Mouse (Mus musculus) urinary bladder, postnatal 25 days (tissue): ENCODE measurements around the gene Hdhd5.

Experiments used
- DNase-seq: peaks from one replicate; pipeline ENCODE4 v3.0.0; 2022; ENCODE audit warnings: low spot score

Hdhd5 gene

DNA sequence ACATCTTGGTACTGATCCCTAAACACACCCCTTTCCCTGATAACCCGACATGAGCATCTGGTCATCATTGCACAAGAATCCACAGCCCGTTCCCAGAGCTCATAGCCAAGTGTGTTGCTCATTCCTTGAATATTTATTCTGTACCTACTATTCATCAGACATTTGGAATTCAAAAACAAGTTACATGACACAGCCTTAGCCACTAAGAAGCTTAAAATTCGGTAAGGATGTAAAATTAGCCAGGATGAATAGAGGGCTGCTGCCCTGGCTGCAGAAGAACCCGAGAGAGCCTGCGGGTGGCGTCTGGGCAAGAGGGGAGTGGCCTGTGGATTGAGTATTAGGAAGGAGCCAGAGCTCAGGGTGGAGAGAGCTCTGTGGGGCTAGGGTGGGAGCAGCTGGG lies 48.4 kb downstream of the Hdhd5 start:
- no peak for DNase-seq

DNA sequence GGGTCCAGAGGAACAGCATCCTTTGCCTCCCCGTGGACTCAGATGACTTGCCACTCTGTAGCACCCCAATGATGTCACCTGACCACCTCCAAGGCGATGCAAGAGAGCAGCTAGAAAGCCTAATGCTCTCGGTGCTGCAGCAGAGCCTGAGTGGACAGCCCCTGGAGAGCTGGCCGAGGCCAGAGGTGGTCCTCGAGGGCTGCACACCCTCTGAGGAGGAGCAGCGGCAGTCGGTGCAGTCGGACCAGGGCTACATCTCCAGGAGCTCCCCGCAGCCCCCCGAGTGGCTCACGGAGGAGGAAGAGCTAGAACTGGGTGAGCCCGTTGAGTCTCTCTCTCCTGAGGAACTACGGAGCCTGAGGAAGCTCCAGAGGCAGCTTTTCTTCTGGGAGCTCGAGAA lies 49.1 kb downstream of the Hdhd5 start:
- no peak for DNase-seq

DNA sequence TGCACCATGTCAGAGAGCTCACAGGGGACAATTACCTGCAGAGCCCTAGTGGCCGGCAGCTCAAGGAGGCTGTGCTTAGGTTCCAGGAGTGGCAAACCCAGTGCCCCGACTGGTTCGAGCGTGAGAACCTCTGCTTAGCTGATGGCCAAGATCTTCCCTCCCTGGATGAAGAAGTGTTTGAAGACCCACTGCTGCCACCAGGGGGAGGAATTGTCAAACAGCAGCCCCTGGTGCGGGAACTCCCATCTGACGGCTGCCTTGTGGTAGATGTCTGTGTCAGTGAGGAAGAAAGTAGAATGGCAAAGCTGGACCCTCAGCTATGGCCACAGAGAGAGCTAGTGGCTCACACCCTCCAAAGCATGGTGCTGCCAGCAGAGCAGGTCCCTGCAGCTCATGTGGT lies 49.6 kb downstream of the Hdhd5 start:
- DNase-seq: no peak

DNA sequence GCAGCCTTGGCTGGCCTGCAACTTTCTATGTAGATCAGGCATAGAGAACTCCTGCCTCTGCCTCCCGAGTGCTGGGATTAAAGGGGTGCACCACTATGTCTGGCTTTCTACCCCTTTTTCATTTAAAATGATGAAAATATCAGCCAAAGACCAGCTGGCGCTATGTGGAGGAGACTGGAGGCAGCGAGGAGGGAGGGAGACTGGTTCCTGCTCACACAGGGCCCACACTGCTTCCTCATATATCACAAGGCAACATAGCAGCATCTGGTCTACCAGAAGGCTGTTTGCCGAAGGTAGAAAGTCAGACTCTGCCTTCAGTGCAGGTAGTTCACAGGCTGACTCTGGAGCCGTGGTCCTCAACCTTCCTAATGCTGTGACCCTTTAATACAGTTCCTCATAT lies 50.8 kb downstream of the Hdhd5 start:
- DNase-seq: no peak

DNA sequence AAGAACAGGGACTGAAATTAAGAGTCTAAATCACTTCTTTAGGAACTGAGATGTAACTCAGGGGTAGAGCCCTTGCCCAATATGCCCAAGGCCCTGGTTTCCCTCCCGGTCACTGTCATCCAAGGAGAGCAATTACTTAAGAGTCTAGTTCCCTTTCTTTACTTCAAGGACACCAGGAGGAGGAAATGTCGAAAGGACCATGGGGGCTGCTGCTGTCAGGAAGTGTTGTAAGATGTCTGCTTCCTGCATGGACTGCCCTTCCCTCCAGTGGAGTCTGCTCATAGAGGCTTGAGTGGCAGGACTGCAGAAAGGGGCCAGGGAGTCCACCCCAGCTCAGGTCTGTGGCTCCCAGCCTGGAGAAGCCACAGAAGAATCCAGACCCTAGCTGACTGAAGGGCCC lies 51.8 kb downstream of the Hdhd5 start:
- no peak for DNase-seq

DNA sequence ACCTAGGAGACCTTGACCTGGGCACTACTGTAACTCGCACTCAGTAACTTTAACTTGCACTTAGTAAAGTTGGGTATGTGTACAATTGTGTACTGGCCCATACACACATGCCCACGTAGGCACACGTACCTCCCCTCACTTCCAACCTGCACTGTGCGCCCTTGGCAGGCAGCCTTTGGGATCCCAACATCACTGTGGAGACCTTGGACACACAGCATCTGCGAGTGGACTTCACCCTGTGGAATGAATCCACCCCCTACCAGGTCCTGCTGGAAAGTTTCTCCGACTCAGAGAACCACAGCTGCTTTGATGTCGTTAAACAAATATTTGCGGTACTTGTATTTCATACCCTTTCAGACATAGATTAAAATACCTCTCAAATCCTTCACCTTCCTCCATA lies 55.8 kb downstream of the Hdhd5 start:
- no peak for DNase-seq

DNA sequence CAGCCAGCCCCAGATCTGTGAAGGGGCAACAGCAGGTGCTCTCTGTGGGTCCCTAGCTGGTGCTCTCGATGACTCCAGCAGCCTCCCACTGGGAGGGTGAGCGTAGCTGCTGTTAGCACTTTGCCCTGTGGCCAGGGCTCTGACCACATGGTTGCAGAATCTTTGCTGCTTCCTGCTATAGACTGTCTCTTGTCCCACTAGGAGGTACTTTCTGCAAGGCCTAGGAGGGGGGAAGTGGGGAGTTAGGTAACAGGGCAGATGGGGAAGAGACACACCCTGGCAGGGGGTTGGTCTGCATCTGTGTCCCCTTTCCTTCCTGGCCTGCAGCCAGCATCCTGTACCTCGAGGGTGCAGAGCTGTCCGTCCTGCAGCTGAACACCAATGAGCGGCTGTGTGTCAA lies 57.7 kb downstream of the Hdhd5 start:
- no peak for DNase-seq

DNA sequence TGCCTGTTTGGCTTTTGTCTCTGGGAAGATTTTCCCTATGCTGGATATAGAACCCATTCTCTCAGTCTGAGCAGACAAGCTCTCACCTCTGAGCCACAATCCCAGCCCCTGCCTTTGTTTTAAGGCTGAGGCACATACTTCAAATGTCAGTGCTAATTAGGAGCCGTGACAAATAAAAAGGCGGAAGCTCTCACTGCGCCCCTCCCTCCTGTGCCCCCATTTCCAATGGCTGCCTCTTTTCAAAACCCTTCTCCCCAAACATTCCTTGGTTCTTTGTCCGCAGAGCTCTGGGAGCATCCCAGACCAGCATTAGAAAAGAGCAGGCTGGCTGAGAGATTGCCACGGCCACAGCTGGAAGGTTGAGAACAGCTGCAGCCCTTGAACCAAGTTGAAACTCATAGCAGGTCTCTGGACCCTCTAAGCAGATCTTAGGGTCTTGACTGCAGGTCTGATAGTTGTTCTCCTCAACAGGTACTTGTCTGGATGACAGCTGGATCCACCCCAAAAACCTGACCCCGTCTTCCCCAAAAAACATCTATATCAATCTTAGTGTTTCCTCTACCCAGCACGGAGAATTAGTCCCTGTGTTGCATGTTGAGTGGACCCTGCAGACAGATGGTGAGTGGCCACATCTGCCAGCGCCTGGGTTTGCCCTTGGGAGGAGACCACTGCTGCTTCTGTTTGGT lies 58.5 kb downstream of the Hdhd5 start:
- DNase-seq: no peak

DNA sequence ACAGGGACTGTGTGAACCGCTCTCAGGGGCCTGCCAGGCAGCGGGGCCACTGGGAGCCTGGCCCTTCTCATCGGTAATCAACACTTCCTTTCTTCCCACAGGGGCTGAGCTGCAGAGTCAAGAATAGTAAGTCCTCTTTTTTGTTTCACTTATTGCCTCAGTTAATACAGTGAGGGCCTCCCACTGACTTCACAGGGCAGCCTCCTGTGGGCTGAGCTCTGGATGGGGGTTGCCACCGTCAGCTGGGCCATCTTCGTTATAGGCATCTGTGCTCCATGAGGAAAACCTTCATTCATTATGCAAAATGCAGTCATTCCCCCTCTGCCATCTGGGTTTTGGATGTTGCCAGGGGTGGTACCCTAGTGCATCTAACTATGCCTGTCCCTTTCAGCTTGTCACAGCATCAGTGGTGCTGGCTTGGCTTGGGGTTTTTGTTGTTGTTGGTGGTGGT lies 59.1 kb downstream of the Hdhd5 start:
- DNase-seq: no peak

DNA sequence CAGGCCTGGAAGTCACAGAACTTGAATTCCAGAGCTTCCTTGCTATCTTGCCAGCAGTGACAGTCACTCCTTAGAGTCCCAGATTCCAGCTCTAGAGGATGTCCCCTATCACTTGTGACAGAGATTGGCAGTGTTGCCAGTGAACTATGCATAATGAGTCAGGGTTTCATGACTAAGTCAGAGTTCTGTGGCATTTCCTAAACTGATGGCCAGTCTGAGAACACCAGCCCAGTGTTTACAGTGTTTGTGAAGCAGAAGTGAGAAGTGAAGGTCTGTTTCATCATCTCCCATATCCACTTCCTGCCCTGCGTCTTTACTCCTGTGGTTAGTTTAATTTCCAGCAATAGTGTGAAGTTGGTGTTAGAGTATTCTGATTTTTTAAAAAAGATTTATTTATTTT lies 60.5 kb downstream of the Hdhd5 start:
- DNase-seq: no peak

DNA sequence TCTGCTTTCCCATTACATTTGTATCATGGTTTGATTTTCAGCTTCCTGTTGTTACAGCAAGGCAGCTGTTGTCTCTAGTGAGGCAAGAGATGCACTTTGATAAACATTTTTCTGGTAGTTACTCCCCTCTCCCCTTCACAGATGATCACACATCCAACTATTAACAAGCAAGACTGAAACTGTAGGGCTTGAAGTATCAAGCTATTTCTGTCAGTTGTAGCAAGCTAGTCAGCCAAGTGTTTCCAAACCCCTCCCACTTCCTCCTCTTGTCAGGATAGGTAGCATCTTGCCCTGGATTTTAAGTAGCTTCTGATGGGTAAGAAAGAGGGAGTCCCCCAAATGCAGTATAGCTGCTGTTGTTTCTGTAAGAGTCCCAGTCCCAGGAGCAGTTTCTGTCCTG lies 61.3 kb downstream of the Hdhd5 start:
- no peak for DNase-seq

DNA sequence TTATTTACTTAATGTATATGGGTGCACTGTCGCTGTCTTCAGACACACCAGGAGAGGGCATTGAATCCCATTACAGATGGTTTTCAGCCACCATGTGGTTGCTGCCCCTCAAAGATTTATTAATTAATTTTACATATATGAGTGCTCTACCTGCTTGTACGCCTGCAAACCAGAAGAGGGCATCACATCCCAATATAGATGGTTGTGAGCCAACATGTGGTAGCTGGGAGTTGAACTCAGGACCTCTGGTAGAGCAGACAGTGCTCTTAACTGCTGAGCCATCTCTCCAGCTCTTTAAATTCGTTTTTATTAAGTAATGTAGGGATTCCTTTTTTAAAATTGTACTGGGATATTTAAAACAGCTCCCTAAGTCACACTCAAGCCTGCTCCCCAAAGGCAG lies 61.9 kb downstream of the Hdhd5 start:
- DNase-seq: no peak

DNA sequence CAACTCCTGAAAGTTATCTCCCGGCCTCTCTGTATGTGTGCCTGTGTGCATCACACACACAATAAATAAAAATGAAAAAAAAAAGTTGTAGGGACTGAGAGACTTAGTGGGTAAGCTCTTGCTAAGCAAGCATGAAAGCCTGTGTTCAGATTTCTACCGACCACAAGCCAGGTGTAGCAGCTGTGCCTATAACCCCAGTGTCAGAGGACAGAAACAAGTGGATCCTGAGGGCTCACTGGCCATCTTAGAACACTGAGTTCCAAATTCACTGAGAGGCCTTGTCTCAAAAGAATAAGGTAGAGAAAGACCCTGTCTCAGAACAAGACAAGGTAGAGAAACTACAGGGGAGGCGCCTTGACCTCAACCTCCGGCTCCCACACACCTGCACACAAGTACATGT lies 62.9 kb downstream of the Hdhd5 start:
- DNase-seq: no peak

DNA sequence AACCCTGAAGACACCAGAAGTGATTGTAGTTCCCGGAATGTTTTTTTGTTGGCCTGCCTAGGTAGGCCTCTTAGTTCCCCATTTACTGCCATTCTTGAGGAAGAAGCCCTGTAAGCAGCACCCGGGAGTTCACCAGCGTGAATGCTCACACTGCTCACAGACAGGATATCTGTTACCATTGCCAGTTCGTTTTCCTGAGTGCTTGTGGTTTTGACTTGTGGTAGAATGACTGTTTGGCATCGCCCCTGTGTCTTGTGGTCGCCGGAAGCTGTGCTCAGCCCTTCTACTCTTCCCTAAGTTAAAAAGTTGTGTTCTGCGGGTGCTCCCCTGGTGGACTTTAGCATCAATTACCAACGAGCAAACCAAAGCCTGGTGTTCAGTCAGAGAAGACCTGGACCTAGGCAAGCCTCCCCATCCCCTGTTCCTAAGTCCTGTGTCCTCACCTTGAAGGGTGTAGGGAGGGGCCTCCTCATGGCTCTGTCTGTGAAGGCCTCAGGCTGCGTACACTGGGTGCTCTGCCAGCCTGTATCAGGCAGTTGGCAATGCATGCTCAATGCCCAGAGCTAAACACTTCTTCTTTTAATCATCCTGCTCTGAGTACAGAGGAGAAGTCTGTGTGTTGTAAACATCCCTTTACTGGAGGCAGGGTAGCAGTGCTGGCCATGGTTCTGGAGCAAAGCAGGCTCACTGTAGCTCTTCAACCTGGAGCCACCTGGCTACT lies 64.3 kb downstream of the Hdhd5 start:
- no peak for DNase-seq

DNA sequence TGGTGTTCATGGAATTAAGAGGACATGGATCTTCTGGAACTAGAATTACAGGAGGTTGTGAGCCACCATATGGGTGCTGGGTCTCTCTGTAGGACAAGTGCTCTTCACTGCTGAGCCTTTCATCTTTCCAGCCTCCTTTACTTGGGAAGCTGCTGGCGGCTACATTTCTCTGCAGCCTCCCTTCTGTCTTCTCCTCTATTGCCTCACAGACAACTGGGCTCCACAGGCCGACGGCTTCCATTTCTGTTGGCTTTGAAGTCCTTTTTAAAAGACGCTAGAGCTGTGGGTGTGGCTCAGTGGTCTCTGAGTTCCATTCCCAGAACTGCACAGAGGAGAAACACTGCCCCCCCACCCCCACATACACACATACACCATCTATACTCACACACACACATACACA lies 65.7 kb downstream of the Hdhd5 start:
- DNase-seq: no peak

DNA sequence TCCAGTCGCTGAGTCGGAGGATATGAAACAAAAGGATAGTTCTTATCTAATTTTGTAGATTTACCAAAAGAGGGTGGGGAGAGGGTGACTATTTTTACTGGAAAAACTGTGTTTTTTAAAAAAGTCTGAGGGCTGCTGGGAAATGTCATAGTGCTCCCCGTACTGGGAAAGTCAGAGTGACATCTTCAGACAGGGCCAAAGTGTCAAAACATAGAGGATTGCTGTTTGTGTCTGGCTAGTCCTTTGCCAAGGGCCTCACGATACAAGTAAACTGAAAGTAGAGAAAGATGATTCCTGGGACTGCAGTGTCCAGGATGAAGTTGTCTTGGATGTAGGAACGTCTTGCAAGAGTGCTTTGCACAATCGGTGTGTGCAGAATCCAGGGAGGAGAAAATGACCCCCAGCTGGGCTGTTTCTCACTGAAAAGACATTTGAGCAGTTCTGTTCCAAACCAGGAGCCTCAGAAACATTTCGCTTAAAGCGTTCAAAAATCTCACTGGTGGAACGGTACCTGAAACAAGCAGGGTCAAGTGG lies 66.6 kb downstream of the Hdhd5 start:
- DNase-seq: no peak

DNA sequence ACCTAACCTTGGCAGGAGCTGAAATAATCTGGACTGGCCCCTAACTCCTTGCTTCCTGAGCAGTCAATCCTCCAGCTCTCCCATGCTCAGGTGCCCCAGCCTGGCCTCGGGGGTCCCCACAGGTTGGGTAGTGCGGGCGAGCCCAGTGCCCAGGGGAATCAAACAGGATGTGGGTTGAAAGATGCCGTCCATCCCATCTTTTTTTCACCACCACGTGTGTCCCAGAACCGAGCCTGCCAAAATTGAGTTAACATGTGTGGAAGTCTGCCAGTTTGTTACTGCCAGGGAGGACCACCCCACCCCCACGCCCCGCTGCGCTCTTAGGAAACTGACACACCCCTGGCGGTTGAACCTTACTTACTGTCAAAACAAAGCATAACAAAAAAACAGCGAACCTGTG lies 67.2 kb downstream of the Hdhd5 start:
- peak; percentile 23 for DNase-seq

DNA sequence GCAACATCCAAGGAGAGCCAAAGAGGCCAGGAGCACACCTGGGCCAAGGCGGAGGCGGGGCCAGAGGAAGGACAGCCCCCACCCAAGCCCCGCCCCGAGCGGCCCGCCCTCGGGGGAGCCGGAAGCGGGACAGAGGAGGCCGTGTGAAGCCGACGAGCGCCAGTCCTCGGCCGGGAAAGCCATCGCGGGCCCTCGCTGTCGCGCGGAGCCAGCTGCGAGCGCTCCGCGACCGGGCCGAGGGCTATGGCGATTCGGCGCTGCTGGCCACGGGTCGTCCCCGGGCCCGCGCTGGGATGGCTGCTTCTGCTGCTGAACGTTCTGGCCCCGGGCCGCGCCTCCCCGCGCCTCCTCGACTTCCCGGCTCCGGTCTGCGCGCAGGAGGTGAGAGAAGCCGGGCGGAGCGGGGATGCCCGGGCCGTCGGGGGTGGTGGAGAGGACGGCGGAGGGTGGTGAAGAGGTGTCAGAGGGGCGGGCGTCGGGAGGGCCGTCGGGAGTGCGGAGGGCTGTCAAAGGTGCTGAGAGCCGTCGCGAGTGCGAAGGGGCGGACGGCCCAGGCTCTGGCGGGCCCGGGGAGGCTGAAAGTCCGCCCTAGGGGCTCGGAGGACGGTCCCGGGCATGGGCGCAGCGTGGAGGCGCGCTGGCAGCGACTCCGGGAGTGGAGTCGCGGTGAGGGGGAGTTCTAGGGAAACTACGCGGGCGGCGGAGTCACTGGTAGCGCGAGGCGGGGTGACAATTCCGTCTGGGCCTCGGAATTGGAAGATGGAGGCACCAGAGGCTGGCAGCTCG lies 67.8 kb downstream of the Hdhd5 start, which contains the start of gene Il17ra:
Gene Il17ra, plus strand, starts transcription at position 162 of the 786 bp plus-strand sequence.
- DNase-seq: peak; percentile 81

DNA sequence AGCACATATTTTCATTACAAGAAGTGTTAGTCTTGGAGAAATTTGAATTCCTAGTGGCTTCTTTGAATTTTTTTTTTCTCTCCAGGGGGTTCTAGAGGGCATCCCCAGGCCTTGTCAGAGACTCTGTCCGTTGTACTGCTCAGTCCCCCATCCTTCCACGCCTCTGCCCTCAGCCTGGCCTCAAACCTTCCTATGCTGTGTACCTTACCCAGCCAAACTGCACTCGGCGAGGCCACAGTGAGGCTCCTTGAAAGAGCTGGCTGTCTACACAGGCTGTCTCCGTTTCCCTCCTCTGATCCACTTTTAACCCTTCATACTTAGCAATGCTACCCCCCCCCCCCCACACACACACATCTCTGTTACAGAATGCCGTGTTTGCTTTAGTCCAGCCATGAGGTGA lies 68.9 kb downstream of the Hdhd5 start:
- no peak for DNase-seq

DNA sequence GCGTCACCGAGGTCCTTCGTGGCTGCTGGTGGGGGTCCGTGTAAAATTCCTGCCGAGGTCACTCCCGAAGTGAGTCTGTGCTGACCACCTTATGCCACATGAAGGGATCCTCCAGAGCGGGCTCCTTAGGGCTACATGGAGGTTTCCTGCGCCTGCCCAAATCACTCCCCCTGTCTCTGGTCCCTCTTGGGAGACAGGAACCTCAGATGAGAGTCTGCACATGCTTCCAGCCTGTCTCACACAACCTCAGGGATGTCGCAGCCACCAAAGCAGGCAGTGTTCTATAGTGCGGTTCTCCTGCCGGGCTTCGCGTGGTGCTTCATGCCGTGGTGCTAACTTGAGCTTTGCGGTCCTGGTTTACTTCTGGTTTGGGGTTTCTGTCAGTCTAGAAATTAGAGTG lies 69.9 kb downstream of the Hdhd5 start:
- no peak for DNase-seq
